Mouse (Mus musculus) liver, postnatal 0 days (tissue): ENCODE results near the gene Podnl1.

ENCODE experiments used
- CTCF ChIP-seq: sonication (generic); IDR thresholded peaks from 2 replicates; pipeline ENCODE4 v1.5.1; 2016; ENCODE audit warnings: antibody characterized with exemption, low read depth
- EP300 ChIP-seq: IDR thresholded peaks from 2 replicates; pipeline ENCODE4 v1.6.1; 2016; ENCODE audit warnings: antibody characterized with exemption, low read depth, mild to moderate bottlenecking

DNA sequence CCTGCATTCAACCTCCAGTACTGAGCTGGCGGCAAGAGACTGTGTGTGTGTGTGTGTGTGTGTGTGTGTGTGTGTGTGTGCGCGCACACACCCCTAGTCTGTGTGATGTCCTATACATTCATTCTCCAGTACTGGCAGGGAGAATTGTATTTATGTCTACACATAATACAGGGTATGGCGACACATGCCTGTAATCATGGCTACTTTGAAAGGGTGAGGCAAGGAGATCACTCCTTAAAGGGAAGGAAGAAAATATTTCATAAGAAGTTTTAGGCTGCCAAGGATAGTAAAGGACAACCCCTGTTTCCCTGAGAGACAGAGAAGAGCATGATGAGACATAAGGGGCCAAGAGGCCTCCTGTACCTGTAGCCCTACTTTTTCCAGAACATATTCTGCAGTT is 31.8 kb downstream of the Podnl1 start:
- TF ChIP-seq CTCF (no peak), EP300 (no peak)
